Mouse (Mus musculus) ES-E14 (cell line): ENCODE results near the gene Wnt2b.

Experiments
- CHD2 ChIP-seq: IDR thresholded peaks from 2 replicates; pipeline ENCODE4 v1.6.1; 2014; ENCODE audit warnings: mild to moderate bottlenecking, low read depth, low read length, inconsistent platforms
- MAFK ChIP-seq: IDR thresholded peaks from 2 replicates; pipeline ENCODE4 v1.6.1; 2014; ENCODE audit warnings: mild to moderate bottlenecking, low read depth, low read length, inconsistent platforms; ENCODE audit not compliant: insufficient read depth
- ZNF384 ChIP-seq: IDR thresholded peaks from 2 replicates; pipeline ENCODE4 v1.6.1; 2012; ENCODE audit warnings: low read depth, low read length, inconsistent platforms

GRCm38 (mm10) chr3:104906007-104906406 lies 55.7 kb downstream of the Wnt2b start:
- TF ChIP-seq MAFK (no peak), CHD2 (no peak), ZNF384 (no peak)
